Mouse (Mus musculus): ENCODE results near the gene Rad9b. TPM values are rescaled to one million over a fixed set of nuclear protein-coding genes. Genes with fewer than 3 reads are reported as not detected.

Gene Rad9b
- total RNA-seq, 1 experiment from 2014 or later = 7.4 TPM

GRCm38 (mm10) chr5:122318100-122318499 lies 35.9 kb downstream of the Rad9b start:
- ATAC-seq (replicated peaks; ENCODE audit: insufficient number of reproducible peaks, low FRiP score, low TSS enrichment, poor library complexity, severe bottlenecking) = peak; percentile 93

DNA sequence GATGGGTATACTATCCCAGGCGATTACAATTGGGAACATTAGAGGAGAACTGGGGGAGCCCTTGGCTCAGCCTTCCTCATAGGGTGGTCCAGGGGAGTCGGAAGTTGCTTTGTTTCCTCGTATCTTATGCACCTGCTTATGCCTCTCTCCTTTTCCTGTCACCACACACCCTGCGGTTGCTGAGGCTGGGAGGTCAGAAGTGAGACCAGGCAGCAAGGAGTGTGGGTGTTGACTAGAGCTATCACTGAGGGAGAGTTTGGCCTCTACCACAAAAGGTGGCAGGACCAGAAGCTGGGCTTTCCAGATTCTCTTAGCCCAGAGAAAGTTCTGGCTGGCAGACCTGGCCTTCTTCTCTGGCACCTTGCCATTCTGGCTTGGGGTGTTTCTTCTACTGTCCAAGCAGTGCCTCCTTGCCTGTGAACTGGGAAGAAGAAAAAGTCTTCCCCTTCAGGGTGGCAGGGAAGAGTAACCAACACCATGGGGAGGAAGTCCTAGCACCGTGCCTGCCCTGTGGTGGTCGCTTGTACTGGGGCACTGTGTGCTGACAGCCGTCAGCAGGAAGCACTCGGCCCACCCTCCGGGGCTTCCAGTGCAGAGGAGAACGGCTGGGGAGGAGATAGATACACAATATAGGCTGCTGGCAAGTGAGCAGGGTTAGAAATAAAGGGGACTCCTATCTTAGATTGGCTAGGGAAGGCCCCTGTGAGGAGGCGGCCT lies 36.5 kb downstream of the Rad9b start:
- ATAC-seq (replicated peaks; ENCODE audit: insufficient number of reproducible peaks, low FRiP score, low TSS enrichment, poor library complexity, severe bottlenecking) = no peak

- peak; percentile 38; the same call in 1 of the 2 replicates for ATAC-seq (replicated peaks; ENCODE audit: insufficient number of reproducible peaks, low FRiP score, low TSS enrichment, poor library complexity, severe bottlenecking)
Measured at GRCm38 (mm10) chr5:122314966-122315667, 38.9 kb downstream of the Rad9b start.

DNA sequence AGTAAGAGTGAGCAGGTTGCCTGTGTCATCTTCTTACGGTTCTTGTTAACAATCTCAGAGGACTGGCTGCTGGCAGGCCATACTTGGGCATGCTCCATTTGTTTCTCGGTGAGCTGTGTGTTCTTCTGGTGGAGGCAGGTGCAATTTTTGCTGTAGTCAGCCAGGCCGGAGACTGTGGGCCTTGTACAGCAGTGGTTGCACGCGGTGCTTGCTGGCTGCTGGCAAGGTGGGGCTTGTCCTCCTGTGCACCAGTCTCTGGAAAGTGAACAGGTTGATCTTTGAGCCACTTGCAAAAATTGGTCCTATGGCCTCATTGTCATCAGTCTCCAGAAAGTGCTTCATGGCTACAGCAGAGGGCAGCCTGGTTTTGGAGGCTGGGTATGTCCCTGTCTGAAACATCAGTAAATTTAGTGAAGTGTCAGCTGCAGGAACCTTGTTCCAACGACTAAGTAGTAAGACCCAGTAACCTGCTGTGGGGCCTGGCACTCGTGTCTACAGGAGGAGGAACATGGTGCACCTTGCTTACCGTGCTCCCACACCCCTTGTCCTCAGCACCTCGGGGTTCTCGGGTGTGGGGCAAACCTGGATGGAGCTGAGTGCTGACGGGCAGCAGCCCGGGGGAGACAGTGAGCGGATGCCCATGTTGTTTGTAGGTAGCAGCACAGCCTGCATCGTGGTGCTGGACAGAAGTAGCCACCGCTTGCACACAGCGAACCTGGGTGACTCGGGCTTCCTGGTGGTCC lies 40.9 kb downstream of the Rad9b start:
- ATAC-seq (replicated peaks; ENCODE audit: insufficient number of reproducible peaks, low FRiP score, low TSS enrichment, poor library complexity, severe bottlenecking) = no peak

GRCm38 (mm10) chr5:122312346-122312745 lies 41.7 kb downstream of the Rad9b start:
- ATAC-seq (replicated peaks; ENCODE audit: insufficient number of reproducible peaks, low FRiP score, low TSS enrichment, poor library complexity, severe bottlenecking) = no peak

- no peak for ATAC-seq (replicated peaks; ENCODE audit: insufficient number of reproducible peaks, low FRiP score, low TSS enrichment, poor library complexity, severe bottlenecking)
Measured at GRCm38 (mm10) chr5:122311692-122312091, 42.3 kb downstream of the Rad9b start.

- ATAC-seq (replicated peaks; ENCODE audit: insufficient number of reproducible peaks, low FRiP score, low TSS enrichment, poor library complexity, severe bottlenecking) = no peak
Measured at GRCm38 (mm10) chr5:122310699-122311098, 43.3 kb downstream of the Rad9b start.

GRCm38 (mm10) chr5:122306536-122306935 lies 47.5 kb downstream of the Rad9b start:
- ATAC-seq (replicated peaks; ENCODE audit: insufficient number of reproducible peaks, low FRiP score, low TSS enrichment, poor library complexity, severe bottlenecking) = no peak

GRCm38 (mm10) chr5:122305472-122305871 lies 48.6 kb downstream of the Rad9b start:
- ATAC-seq (replicated peaks; ENCODE audit: insufficient number of reproducible peaks, low FRiP score, low TSS enrichment, poor library complexity, severe bottlenecking) = no peak

GRCm38 (mm10) chr5:122304541-122304940 lies 49.5 kb downstream of the Rad9b start:
- ATAC-seq (replicated peaks; ENCODE audit: insufficient number of reproducible peaks, low FRiP score, low TSS enrichment, poor library complexity, severe bottlenecking) = no peak

- ATAC-seq (replicated peaks; ENCODE audit: insufficient number of reproducible peaks, low FRiP score, low TSS enrichment, poor library complexity, severe bottlenecking) = no peak
Measured at GRCm38 (mm10) chr5:122303937-122304336, 50.1 kb downstream of the Rad9b start.

DNA sequence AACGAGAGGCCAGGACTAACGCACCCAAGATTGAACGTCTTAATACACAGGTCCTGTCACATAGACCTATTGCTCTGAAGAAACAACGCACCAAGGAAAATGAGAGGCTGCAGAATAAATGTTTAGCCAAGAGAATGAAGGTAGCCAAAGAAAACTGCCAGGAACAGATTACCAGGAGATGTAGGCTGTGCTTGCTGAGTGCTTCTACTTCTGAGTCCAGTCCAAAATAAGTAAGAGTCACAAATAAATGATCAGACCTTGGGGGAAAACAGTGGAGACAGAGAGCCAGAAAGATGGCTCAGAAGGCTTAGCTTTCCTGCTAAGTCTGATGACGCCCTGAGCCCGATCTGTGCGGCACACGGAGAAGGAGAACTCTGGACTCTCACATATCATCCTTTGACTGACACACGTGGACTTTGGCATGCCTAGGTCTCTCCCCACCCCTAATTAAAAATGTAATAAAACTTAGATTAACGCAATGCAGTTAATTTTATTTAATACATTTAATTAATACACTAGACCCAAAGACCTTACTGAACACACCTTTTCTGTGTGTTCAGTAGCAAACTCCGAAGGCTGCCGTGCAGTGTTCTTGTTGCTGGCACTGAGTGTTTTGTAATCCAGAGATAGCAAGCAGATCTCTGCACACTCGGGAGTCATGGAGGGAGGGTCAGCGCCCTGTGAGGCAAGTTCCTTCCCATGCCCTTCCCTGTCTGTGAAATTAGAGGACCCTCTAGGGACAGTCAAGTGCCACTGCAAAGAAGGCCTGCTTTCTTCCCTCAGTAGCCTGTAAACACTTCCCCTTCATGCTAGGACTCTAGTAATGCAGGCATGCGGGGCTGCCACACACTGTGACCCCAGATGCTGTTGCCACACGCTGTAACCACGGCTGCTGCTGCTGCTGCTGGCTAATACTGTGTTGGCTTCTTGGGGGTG lies 51.0 kb downstream of the Rad9b start:
- ATAC-seq (replicated peaks; ENCODE audit: insufficient number of reproducible peaks, low FRiP score, low TSS enrichment, poor library complexity, severe bottlenecking) = peak; percentile 69

GRCm38 (mm10) chr5:122300071-122300518 lies 53.9 kb downstream of the Rad9b start:
- ATAC-seq (replicated peaks; ENCODE audit: insufficient number of reproducible peaks, low FRiP score, low TSS enrichment, poor library complexity, severe bottlenecking) = no peak

DNA sequence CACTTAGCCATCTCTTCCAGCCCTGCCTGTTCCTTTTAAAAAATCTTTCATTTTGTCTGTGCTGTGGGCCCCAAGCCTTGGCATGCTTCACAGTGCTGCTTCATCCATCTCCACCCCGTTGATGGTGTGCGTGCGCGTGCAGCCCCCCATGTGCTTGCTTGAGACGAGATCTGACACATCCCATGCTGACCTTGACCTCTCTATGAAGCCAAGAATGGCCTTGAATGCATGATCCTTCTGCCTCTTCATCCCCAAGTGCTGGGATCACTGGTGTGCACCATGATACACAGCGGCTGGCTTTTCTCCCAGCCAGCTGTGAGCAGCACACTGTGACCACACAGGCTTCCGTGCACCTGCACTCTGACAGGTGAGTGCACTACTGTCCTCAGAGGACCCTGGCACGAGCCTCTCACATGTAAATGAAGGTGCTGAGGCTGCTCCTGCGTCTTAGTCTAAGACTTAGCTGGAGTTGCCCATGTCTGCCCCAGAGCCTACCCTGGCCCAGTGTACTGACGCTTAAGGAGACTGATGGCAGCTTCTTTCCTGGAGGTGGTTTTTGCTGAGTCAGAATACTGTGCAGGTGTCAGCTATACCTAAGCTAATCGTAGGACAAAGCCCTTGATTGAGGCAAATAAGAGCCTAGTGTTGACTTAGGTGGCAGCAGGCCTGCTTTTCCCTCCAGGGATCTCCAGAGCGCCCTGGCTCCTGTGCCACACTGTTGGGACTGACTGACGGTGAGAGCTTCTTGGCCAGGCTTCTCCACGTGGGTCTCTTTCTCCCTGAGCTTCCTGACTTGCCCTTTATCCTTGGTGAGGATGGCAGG lies 58.7 kb downstream of the Rad9b start:
- ATAC-seq (replicated peaks; ENCODE audit: insufficient number of reproducible peaks, low FRiP score, low TSS enrichment, poor library complexity, severe bottlenecking) = no peak

GRCm38 (mm10) chr5:122294219-122294735 lies 59.8 kb downstream of the Rad9b start:
- ATAC-seq (replicated peaks; ENCODE audit: insufficient number of reproducible peaks, low FRiP score, low TSS enrichment, poor library complexity, severe bottlenecking) = no peak

DNA sequence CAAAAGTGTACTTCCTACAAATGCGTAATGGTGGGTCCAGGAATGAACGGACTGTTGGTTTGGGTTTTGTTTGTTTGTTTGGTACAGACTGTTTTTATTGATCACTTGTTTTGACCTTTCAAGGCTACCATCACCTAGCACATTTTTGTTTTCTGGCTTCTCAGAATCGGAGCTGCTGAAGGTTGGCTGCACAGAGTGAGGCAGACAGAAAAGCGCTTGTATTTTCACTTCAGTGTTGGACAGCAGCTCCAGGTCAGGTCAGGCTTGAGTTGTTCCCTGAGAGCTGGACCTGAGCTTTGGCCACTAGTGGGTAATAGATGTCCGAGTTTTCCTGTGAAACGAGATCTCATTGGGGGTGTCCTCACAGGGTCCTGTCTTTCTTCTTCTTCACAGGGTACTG lies 60.9 kb downstream of the Rad9b start:
- ATAC-seq (replicated peaks; ENCODE audit: insufficient number of reproducible peaks, low FRiP score, low TSS enrichment, poor library complexity, severe bottlenecking) = no peak

DNA sequence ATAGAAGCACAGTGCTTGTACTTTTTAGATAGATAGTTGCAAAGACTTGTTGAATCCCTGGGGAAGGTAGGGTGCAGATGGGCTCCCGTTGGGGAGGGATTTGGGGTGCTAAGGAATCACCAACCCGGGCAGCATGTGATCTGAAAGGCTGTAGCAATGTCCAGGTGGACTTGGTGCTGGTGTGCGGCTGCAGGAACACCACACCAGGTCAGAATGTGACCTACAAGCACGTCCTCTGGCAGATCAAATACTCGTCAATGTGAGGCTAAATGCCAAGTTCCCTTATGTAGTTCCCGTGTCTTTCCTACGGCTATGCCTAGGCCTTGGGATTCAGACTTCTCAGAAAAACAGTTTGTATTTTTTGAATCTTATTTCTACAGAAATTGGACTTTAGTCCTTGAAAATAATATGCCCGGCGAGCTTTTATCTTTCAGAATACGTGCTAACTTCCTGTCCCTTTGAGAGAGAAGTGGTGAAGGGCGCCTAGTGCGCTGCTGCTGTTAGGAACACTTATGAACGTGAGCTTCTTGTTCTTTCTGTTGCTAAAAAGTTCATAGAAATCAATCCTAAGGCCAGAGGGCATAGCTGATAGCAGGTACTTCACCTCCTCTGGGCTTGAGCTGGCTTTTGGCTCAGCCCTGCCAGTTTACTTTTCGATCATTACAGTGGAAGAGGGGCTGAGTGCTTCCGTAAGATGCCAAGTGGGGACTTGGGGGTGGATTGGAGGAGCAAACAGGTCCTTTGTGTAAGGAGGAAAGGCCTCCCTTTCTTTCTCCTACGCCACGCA lies 62.3 kb downstream of the Rad9b start:
- ATAC-seq (replicated peaks; ENCODE audit: insufficient number of reproducible peaks, low FRiP score, low TSS enrichment, poor library complexity, severe bottlenecking) = no peak

Data from monocyte, adult 5-6 weeks (primary cell).